Mouse (Mus musculus): ENCODE measurements around the gene Styk1.

- TF ChIP-seq CTCF (IDR thresholded peaks at IDR 0.05) (no peak), EP300 (IDR thresholded peaks at IDR 0.05) (no peak)
These were observed 90.6 kb downstream of the Styk1 start for GRCm38 (mm10) chr6:131262778-131263177.

Measured in lung, postnatal 0 days (tissue).